Mouse (Mus musculus) ovary, postnatal 10 days (tissue): ENCODE measurements around the gene Thsd4.

Experiments
- DNase-seq: peaks from one replicate; pipeline ENCODE4 v3.0.0; 2022; ENCODE audit warnings: low spot score

The Thsd4 gene

GRCm38 (mm10) chr9:60147401-60147800 lies 374.4 kb downstream of the Thsd4 start:
- DNase-seq: no peak

- DNase-seq: no peak
Observed at GRCm38 (mm10) chr9:60143816-60144215, 378.0 kb downstream of the Thsd4 start.

- no peak for DNase-seq
Observed at GRCm38 (mm10) chr9:60141081-60141514, 380.7 kb downstream of the Thsd4 start.

GRCm38 (mm10) chr9:60140411-60140810 lies 381.4 kb downstream of the Thsd4 start:
- DNase-seq: no peak

GRCm38 (mm10) chr9:60139446-60139845 lies 382.4 kb downstream of the Thsd4 start:
- no peak for DNase-seq

- no peak for DNase-seq
Observed at GRCm38 (mm10) chr9:60129235-60129991, 392.4 kb downstream of the Thsd4 start.

- DNase-seq: no peak
Observed at GRCm38 (mm10) chr9:60126961-60127360, 394.9 kb downstream of the Thsd4 start.

GRCm38 (mm10) chr9:60124102-60124501 lies 397.7 kb downstream of the Thsd4 start:
- no peak for DNase-seq

- DNase-seq: no peak
Observed at GRCm38 (mm10) chr9:60123066-60123465, 398.8 kb downstream of the Thsd4 start.

GRCm38 (mm10) chr9:60119846-60120245 lies 402.0 kb downstream of the Thsd4 start:
- DNase-seq: no peak

GRCm38 (mm10) chr9:60117831-60118230 lies 404.0 kb downstream of the Thsd4 start:
- no peak for DNase-seq

- DNase-seq: no peak
Observed at GRCm38 (mm10) chr9:60115711-60116247, 406.1 kb downstream of the Thsd4 start.

GRCm38 (mm10) chr9:60115306-60115705 lies 406.5 kb downstream of the Thsd4 start:
- DNase-seq: no peak

- DNase-seq: no peak
Observed at GRCm38 (mm10) chr9:60110200-60110599, 411.6 kb downstream of the Thsd4 start.

- no peak for DNase-seq
Observed at GRCm38 (mm10) chr9:60106683-60107082, 415.2 kb downstream of the Thsd4 start.

- DNase-seq: no peak
Observed at GRCm38 (mm10) chr9:60106106-60106505, 415.7 kb downstream of the Thsd4 start.

GRCm38 (mm10) chr9:60094211-60094610 lies 427.6 kb downstream of the Thsd4 start:
- no peak for DNase-seq

- DNase-seq: no peak
Observed at GRCm38 (mm10) chr9:60092428-60092827, 429.4 kb downstream of the Thsd4 start.

GRCm38 (mm10) chr9:60089441-60089840 lies 432.4 kb downstream of the Thsd4 start:
- DNase-seq: no peak

- DNase-seq: no peak
Observed at GRCm38 (mm10) chr9:60088101-60088500, 433.7 kb downstream of the Thsd4 start.

GRCm38 (mm10) chr9:60082107-60082581 lies 439.7 kb downstream of the Thsd4 start:
- DNase-seq: no peak

GRCm38 (mm10) chr9:60077761-60078160 lies 444.1 kb downstream of the Thsd4 start:
- no peak for DNase-seq

GRCm38 (mm10) chr9:60076396-60076795 lies 445.4 kb downstream of the Thsd4 start:
- DNase-seq: no peak
